Mouse (Mus musculus) C2C12 (cell line): Measurements from ENCODE around the gene Scn4a.

Experiments used
- CEBPB ChIP-seq: IDR thresholded peaks from one replicate; pipeline ENCODE4 v1.6.1; 2011; ENCODE audit warnings: low read depth, mild to moderate bottlenecking, control low read depth, moderate library complexity
- CTCF ChIP-seq: IDR thresholded peaks from one replicate; pipeline ENCODE4 v1.5.1; 2011; ENCODE audit not compliant: control insufficient read depth, insufficient read depth, insufficient read length
- MAX ChIP-seq: IDR thresholded peaks from one replicate; pipeline ENCODE4 v1.6.1; 2011; ENCODE audit warnings: mild to moderate bottlenecking, control low read depth
- MYOD1 ChIP-seq: IDR thresholded peaks from one replicate; pipeline ENCODE4 v1.6.1; 2011; ENCODE audit warnings: low read depth; ENCODE audit not compliant: control insufficient read depth, insufficient read length
- USF1 ChIP-seq: IDR thresholded peaks from one replicate; pipeline ENCODE4 v1.6.1; 2011; ENCODE audit warnings: low read depth, mild to moderate bottlenecking, control low read depth, moderate library complexity

DNA sequence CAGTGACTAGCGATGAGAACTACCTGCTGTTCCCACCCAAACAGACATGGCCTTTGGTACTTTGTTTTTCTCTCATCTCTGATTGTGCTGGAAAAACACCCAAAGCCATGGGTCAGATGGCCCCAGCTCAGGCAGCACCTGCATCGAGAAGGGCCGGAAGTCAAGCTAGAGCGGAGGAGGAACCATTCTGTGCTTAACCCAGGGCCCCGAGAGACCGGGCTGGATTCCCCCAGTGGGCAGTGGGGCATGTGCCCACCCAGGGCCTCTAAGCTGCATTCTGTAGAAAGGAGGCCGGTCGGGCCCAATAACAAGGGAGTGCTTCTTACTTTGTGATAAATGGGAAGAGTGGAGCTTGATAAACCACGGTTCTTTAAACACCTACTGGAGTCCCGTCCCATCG is 44.9 kb downstream of the Scn4a start:
- TF ChIP-seq USF1 (no peak), CTCF (no peak), MYOD1 (no peak), MAX (no peak), CEBPB (no peak)
